Mouse (Mus musculus): ENCODE measurements around the gene Csf1. TPM values are rescaled to one million over a fixed set of nuclear protein-coding genes. Genes with fewer than 3 reads are reported as not detected.

Gene Csf1
- 10 to 100 TPM; 15.6 to 18.3 TPM for total RNA-seq (2021)
- long read RNA-seq, experiment 1, partial matches to known transcripts, result 3 of 5 reads
- long read RNA-seq, experiment 1, other reads (novel, unspliced or antisense), result 2 of 5 reads
- long read RNA-seq, experiment 2, full-length matches to known transcripts, result 4 of 8 reads
- long read RNA-seq, experiment 2, partial matches to known transcripts, result 4 of 8 reads
- long read RNA-seq, experiment 2, other reads (novel, unspliced or antisense), result 0 of 8 reads

DNA sequence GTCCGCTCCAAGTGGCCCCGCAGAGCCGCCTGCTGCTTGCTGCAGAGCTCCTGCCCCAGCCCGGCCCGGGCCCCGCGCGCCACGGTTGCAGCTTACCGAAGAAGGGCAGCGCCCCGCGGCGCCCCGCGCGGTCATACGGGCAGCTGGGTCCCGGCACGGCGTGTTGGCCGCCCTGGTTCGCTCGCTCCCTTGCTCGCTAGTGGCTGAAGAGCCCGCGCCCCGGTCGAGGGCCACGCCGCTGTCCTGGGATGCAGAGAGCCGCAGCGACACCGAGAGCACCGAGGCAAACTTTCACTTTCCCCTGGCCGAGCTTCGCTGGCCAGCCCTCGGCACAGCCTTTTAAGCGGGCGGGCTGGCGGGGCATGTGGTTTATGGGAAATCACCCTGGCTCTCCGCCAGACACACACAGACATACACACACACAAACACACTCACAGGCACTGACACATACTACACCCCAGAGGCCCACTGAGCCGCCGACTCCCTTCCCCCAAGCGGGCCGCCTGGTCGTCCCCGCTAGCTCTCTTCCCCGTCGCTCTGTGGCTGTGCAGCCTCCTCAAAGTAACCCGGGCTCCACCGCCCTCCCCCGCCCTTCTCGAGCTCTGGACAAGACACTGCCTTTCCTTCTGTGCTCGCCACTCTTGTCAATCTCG lies at the start of gene Csf1:
Gene Csf1, minus strand, starts transcription at position 541 of the 653 bp plus-strand sequence.
- peak; percentile 87 for DNase-seq

DNA sequence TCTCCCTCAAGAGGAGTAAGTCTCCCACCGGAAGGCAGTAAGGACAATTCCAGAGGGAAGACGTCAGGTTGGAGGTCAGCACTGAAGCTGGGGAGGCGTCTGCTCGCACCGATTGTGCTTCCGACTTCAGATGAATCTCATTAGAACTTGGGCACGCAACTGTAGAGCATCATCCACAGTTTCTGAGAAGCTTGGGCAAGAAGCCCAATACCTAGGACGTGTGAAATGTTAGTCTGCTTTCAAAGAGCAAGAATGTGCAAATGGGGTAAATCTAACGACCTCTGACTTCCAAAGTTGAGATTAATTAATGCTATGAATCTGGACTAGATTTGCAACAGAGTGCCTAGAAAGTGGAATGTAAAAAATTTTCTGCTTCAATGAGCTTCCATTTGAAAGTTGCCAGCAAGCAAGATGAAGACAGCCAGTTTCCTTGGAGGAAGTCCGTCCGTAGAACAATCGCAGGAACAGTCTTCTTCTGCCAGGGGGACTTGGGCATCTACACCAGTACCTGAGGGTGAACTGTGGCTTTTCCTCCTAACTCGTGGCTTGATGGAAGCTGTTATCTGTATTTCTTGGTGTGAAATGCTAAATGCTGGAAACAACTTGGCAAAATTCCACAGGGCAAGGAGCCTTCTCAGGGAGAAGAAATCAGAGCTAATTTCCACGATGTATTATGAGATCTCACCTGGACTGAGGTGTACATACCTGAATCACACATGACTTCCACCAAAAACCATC lies 47.9 kb upstream of the Csf1 start:
- DNase-seq, result no peak

DNA sequence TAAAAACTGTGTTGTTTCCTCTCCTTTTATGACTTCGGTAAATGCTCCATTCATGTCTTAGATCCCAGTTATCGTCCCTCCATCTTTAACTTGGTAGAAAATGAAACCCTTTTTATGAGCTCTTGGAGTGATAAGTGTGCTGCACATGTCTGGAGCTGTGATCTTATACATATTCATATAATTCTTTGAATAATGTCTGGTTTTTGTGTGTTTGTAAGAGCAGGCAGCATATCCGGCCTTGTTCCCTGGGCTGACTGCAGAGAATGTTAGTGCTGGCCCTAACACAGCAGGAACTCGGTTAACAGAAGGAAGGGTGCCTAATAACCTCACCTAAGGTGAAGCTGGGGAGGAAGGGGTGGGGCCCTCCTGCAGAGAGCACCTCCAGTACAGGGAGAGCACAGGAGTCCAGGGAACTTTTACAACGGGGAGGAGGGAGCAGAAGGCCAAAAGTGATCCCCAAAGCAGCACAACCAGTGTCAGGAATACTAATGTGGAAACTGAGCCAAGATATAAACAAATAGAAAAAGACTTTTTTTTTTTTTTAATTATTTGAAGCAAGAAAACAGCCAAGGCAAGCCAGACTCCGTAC lies 47.2 kb upstream of the Csf1 start:
- no peak for DNase-seq

DNA sequence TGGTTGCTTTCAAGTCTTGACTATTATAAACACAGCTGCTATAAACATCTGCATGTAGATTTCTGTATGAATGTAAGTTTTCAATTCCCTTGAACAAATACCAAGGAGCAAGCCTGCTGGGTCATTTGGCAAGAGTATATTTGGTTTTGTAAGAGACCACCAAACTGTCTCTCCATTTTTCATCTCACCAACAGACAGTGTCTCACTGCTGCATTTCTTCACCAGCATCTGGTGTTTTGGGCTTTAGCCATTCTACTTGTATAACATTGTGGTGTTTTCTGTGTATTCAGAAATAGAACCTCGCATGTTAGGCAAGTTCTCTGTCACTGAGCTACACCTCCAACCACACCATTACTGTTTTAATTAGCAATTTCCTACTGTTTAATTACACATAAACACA lies 46.6 kb upstream of the Csf1 start:
- DNase-seq, result no peak

DNA sequence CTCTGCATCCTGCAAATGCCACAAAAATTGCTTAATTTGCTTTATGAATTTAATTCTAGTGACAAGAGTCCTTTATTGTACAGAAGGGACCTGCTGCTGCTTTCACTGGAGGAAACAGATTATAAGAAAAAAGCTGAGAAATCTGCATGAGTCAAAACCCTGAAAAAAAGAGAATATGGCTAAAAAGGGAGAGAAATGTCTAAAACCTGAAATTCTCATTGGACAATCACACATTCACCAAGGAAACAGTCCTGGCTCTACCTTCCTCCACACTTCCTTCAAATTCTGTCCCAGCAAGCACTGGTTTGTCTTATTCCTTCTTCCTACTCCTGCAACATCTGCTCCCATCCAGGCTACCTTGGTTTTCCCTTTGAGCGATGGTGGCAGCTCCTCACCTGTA lies 44.5 kb upstream of the Csf1 start:
- DNase-seq, result no peak

DNA sequence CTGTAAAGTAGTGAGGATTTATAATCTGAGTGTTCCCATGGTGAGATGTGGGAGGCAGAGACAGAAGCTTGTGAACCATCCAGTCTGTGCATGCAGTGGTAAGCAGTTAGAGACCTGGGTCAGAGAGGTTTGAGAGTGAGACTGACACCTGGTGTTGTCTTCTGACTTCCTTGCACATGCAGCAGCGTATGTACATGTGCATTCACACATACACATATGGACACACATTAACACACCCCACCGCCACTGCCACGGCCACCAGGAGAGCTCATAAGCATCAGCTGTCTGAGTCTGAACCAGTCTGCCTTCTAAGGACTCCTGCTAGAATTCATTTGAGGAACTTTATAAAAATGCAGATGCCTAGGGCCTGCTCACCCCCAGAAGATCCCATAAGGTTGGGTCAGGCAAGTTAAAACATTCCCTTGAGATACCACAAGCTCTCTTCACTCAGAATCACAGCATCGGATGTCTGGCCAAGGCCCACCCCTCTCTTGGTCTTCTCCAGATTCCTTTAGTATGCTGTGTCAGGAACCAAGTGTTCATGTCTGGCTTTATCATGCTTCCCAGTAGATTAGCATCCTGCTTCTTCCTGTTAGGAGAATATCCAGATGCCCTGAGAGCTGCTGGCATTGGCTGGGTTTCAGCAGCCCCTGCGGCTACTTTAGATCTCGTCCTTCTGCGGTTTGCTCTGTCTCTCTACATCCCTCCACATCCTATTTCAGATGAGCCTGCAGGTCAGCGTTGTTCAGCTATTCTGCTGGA lies 42.1 kb upstream of the Csf1 start:
- no peak for DNase-seq

DNA sequence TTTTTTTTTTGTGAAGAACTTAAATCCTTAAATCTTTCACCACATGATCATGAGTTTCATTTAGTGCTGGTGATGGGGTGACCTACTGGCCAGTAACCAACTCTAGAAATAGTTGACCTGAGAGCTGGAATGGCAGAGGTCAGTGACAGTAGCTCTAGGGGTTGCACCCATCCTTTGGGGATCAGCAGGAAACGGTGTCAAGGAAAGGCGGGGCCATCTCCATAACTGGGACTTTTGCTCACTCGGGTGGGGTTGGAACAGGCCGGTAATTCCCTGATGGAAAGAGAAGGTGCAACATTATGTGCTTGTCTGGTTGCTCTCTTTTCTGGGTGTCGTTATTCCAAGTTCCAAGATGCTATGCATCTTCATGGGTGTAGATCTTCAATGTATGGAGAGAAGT lies 38.7 kb upstream of the Csf1 start:
- no peak for DNase-seq

DNA sequence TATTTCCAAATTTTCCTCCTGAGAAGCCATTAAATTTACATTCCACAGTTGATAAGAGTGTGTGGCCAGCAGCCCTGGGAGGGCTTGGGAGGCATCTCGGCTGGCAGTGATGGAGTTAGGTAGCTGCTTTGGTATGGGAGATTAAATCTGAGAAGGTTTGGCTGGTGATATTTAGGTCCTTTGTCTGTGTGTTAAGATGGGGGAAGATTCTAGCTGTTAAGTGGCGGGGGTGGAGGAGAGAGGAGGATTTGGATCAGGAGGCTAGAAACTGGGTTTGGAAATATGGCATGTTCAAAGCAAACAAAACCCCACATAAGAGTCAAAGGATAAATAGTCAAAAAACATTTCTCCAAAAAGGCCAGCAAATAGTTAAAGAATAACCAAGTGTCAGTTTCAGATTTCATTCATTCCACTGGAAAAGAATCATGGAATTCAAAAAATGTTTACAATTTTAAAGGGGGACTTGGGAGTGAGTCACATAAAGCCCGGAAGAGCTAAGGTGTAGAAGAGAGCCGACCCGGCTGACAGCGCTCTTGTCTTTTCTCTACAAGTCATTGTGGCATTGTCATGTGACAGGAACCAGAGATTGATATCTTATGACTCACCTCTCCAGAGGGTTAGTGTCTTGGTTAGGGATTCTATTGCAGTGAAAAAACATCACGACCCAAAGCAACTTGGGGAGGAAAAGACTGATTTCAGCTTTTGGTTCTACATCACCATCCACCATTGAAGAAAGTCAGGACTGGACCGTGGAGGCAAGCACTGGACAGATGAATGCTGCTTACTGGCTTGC lies 36.1 kb upstream of the Csf1 start:
- no peak for DNase-seq

DNA sequence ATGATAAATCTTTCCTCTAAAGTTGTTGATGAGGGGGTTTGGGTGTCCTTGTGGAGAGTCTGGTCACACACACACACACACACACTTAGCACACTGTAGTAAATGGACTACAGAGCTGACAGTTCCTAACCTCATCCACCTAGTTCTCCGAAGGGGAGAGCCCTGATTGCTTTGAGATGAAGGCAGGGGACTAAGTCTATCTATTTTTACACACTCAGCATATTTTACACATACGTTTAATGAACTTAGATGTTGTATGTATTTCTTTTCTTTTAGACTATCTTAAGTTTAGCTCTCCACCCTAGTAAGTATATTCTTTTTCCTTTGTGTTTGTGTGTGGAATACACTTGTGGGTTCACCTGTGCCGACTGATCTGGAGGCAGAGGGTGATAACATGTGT lies 34.6 kb upstream of the Csf1 start:
- DNase-seq, result no peak

DNA sequence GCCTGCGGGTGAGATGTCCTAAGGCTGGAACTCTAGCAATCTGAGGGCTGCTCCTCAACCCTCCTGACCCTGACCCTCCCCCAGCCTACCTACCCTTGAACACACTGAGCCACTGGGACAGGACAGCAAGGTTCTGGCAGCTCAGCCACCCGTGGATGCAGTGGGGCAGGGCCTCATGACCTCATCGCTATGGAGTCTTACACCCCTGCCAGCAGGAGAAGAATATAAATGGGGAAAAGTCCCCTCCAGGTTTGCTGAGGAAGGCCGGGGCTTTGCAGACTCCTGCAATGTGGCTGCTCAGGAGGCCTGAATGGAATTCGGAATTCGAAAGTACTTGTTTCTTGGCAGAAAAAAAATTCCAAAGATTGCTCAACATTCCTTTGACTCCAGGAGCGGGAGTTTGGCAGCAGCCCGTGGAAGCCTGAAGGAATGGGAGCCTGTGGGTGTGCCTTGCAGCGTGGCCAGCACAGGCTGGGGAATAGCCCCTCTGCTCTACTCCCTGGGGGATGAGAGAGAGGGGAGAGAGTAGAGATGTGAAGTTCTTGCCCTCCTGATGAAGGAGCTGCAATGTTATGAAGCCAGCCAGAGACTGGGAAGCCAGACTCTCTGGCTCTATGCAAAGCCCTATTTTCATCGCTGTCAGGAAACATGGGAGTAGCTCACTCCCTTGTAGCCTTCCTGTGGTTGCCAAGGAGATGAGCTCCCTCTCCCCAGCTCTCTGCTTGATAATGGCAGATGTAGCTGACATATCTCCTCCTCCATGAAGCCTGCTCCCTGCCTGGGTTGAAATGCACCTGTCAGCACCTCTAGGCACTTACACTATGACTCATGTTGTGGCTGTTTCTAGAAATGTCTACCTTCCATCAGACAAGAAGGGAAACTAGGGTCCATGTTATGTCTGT lies 33.3 kb upstream of the Csf1 start:
- DNase-seq, result peak; percentile 63

DNA sequence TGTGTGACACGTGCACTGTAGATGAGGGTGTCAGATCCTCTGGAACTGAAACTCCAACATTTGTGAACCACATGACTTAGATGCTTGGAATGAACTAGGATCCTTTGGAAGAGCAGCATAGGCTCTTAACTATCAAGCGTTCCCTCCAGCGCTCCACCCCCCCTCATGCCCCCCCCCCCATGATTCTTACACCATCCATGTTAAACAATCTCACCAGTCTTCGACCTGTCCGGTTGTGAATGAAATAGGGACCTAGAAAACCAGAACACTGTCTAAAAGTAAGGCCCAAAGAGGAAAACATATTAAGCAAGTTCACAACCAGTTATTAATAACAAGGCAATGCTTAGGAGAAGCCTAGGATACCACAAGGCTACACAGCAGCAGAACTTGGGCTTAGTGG lies 32.5 kb upstream of the Csf1 start:
- no peak for DNase-seq

DNA sequence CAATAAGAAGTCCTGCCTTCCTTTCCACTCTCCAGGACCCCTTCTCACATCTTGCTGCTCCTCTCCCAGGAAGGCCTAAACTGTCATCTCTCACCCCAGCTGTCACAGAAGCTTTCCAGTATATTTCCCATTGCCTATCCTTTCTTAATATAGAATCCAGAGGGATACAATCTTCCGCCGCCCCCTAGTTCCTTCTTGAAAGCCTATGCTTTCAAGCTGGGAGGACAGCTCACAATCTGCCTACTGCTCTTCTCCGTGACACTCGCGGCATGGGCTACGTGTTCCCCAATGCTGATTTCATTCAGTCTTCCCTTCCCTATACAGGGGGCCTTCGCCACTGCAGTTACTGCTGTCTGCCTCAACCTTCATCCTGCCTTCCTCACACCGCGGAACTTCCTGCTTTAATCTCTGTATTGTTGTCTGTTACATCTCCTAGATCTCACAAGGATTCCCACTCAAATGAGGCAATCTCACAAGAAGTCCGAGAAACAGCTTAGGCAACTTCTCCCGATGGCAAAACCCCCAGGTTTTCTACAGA lies 30.6 kb upstream of the Csf1 start:
- no peak for DNase-seq

DNA sequence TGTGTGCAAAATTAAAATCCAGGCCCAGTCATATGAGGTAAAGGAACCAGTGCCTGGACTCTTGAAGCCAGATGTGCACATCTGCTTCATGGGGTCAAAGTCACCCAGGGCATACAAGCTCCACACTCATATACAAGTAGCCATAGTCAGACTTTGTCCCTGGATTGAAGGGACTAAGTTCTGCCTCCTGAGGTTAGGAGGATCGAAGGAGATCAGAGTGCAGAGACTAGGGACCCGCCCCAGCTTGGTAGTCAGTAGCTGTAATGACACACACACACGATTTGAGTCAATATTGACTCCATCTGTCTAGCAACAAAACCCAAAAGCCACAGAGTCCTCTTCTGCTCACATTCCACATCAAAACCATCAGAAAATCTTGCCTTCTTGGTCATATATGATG lies 30.0 kb upstream of the Csf1 start:
- DNase-seq, result no peak

DNA sequence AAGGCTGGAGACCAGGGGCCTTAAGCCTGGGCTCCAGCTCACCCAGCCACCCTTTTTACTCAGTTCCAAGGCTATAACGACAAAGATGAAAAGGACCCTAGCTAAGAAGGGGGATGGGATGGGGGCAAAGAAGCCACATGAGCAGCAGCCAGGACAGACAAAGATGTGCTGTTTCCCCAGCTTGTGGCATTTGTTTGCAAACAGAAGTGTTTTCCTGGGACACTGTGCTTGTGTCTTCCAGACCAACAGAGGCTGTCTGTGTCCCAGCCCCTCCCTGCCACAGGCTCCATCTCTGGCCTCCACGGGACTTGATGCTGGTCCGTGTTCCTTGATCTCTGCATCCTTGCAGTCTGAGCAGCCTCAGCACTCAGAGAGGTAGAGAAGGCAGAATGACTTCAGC lies 28.6 kb upstream of the Csf1 start:
- DNase-seq, result no peak

DNA sequence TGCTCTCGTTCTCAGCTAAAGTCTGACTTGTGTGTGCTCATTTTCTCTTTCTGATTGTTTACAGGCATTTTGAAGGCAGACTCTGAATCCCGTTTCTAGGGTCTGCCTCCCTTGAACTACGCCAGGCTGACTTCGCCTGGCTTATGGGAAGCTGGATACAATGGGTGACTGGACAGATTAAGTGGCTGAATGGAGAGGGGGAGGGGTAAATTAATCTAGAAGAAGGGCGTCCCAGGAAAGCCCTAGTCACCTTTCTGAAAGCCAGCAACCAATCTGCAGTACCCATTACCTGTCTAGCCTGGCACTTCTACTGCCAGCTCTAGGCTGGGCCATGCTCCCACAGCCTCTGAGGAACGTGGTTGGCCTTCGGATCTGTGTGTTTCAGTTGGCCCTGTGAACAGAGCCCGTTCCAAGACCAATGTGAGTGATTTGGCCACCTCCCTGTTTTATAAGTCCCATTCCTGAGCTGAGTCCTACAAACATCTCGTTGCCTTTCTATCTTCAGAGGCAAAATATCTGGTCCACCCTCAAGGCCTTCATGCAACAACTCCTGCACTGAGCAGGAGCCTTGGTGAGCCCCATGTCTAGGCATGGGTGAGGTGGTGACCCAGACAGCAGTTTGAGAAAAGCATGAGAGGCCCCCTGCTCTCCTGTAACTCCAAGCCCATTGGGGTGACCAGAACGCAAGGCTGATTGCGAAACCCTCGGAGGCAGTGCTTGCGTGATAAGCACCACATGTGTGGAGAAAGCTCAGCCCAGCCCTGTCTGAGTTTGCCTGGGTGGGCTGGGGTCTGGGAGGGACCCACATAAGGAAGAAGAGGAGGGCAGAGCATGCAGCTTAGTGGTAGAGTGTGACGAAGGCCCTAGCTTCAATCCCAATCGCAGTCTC lies 27.6 kb upstream of the Csf1 start:
- DNase-seq, result peak; percentile 29

DNA sequence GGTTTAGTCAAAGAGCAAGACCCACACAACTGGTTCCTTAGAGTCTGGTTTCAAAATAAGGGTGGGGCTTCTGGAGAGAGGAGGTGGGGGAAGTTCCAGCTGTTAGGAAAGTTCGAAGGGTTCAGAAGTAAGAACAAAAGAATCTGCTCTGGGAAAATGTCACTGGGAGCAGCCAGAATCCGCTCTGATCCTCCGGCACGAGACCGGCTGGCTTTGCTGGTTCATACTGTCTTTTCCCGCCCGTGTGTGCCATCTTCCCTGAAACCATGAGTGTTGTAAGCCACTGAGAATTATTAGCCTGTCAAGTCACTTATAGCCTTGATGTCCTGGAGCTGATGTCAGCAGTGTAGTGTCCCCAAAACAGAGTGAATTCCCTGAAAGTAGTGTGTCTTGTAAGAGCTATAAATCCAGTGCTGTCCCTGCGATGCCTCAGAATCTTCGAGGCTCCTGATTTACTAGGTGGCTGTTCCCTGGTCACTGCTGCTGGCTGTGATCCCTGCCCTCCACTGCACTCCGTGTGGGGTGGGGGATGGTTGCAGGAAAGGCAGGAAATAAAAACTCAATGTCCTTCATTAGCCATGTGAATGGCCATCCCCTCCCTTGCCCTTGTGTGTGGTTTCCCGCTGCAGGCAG lies 26.8 kb upstream of the Csf1 start:
- peak; percentile 69 for DNase-seq

DNA sequence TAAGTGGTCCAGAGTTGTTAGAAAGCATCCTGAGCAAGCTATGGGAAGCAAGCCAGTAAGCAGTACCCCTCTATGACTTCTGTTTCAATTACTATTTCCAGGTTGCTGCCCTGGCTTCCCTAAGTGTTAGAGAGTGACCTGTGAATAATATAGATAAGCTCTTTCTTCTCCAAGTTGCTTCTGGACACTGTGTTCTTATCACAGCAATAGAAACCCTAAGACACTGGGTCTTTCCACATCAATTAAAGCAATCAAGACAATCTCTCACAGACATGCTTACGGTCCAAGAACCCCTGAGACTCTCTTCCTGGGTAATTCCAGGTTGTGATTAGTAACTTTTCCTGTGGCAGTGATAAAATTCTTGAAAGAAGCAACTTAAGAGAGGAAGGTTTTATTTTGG lies 26.1 kb upstream of the Csf1 start:
- no peak for DNase-seq

DNA sequence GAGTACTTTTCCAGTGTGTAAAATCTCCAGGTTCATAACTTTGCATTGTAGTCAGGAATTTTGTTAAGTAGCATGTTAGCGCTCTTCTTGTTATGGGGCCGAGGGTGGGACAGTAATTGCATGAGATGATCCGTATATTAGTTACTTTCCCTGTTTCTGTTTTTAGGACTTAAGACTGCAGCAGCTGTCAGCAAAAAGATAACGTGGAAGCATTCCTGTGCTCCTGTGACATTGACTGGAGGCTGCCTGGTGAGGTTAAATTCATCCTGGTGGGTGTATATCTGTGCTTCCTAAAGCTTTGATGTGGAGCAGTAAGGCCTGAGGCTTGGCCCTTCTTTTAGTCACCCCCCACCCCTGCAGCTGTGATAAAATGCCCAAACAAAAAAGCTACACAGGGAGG lies 25.3 kb upstream of the Csf1 start:
- no peak for DNase-seq

DNA sequence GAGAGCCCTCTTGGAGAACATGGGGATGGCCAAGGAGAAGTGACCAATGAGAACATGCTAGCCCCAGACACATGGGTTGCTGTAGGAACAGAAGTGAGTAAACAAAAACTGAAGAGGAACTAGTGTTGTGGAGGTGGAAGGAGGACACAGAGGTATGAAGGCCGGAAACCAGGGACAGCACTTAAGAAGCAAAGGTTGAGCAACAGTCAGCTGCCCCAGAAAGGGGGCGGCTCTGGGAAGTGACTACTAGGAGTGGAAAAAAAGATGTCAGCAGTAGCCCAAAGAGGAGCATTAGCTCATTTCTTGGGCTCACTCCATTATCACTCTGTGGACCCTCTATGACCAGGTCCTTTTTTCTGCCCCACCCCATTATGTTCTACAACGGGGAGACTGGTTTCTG lies 23.0 kb upstream of the Csf1 start:
- no peak for DNase-seq

Measured in adrenal gland, postnatal 10 days (tissue).